Mouse (Mus musculus): ENCODE data around the gene Gng13. TPM values are rescaled to one million over a fixed set of nuclear protein-coding genes. Genes with fewer than 3 reads are reported as not detected.

Gng13 gene
- not detected in 2 replicates for polyA plus RNA-seq (2012)

GRCm38 (mm10) chr17:25716711-25717637, at the start of gene Gng13:
Gene Gng13 (plus strand): TSS chr17:25717171.
- H3K27me3 ChIP-seq (ENCODE audit: control insufficient read depth): peaks cover 32% of the 10 kb centered on the region

DNA sequence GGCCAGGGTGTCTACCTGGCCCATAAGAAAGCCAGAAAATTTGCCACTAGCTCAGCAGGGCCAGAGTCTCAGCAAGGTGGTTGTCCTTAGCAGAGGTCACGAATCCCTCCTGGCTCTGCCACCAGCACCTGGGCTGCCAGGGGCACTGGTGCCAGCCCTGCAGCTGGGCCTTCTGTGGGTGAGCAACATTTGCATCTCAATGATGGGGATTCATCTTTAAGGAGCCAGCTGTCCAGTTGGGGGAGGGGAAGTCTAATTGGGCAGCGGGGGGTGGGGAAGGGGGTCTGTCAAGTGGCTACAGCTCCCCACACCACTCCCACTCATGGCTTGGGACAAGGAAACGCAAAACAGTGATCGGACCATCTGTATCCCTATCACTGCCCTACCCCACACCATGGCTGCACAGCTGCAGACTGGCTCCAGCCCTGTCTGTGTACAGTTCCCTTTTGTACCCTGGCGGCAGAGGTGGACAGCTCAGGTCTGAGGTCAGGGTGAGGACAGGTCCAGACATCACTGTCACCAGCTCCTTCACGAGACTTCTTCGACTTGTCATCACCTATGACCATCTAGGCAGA, 48.4 kb upstream of the Gng13 start:
- Histone ChIP-seq H3K4me3 (replicated peaks) (no peak overlapping the region), H3K27me3 (ENCODE audit: control insufficient read depth) (no peaks in the 10 kb centered on the region), H3K9me3 (ENCODE audit: control insufficient read depth, low read length) (no peaks in the 10 kb centered on the region), H3K4me1 (ENCODE audit: control insufficient read depth) (no peaks in the 10 kb centered on the region), H3K36me3 (ENCODE audit: control insufficient read depth) (no peaks in the 10 kb centered on the region)
- TF ChIP-seq TAL1 (IDR thresholded peaks at IDR 0.05; ENCODE audit: low read length): no peak
- TF ChIP-seq GATA1 (IDR thresholded peaks at IDR 0.05; ENCODE audit: low read length): no peak

More at GRCm38 (mm10) chr17:25716711-25717637, at the start of gene Gng13:
- peaks cover 26% of the 10 kb centered on the region for H3K4me1 ChIP-seq (ENCODE audit: control insufficient read depth)
- TF ChIP-seq TAL1 (IDR thresholded peaks at IDR 0.05; ENCODE audit: low read length) (no peak), GATA1 (IDR thresholded peaks at IDR 0.05; ENCODE audit: low read length) (no peak)
- H3K4me3 ChIP-seq (replicated peaks): no peak within 1 kb of the TSS
- H3K9me3 ChIP-seq (ENCODE audit: control insufficient read depth, low read length): no peaks in the 10 kb centered on the region
- H3K36me3 ChIP-seq (ENCODE audit: control insufficient read depth): peaks cover 38% of the 10 kb centered on the region

- H3K9me3 ChIP-seq (ENCODE audit: control insufficient read depth, low read length): peaks cover 2% of the 10 kb centered on the region; the same call in 1 of the 2 replicates
- H3K27me3 ChIP-seq (ENCODE audit: control insufficient read depth): no peaks in the 10 kb centered on the region
- H3K4me1 ChIP-seq (ENCODE audit: control insufficient read depth): no peaks in the 10 kb centered on the region
- H3K36me3 ChIP-seq (ENCODE audit: control insufficient read depth): no peaks in the 10 kb centered on the region
- no peak overlapping the region for H3K4me3 ChIP-seq (replicated peaks)
- TF ChIP-seq TAL1 (IDR thresholded peaks at IDR 0.05; ENCODE audit: low read length) (no peak), GATA1 (IDR thresholded peaks at IDR 0.05; ENCODE audit: low read length) (no peak)
Measured at GRCm38 (mm10) chr17:25672982-25673381, 44.0 kb upstream of the Gng13 start.

GRCm38 (mm10) chr17:25677969-25678368, 39.0 kb upstream of the Gng13 start:
- Histone ChIP-seq H3K4me3 (replicated peaks) (no peak overlapping the region), H3K36me3 (ENCODE audit: control insufficient read depth) (no peaks in the 10 kb centered on the region), H3K27me3 (ENCODE audit: control insufficient read depth) (no peaks in the 10 kb centered on the region), H3K4me1 (ENCODE audit: control insufficient read depth) (no peaks in the 10 kb centered on the region), H3K9me3 (ENCODE audit: control insufficient read depth, low read length) (peaks cover 2% of the 10 kb centered on the region; the same call in 1 of the 2 replicates)
- TF ChIP-seq TAL1 (IDR thresholded peaks at IDR 0.05; ENCODE audit: low read length): no peak
- TF ChIP-seq GATA1 (IDR thresholded peaks at IDR 0.05; ENCODE audit: low read length): no peak

- H3K4me1 ChIP-seq (ENCODE audit: control insufficient read depth): no peaks in the 10 kb centered on the region
- no peak overlapping the region for H3K4me3 ChIP-seq (replicated peaks)
- H3K36me3 ChIP-seq (ENCODE audit: control insufficient read depth): no peaks in the 10 kb centered on the region
- TF ChIP-seq GATA1 (IDR thresholded peaks at IDR 0.05; ENCODE audit: low read length) (no peak), TAL1 (IDR thresholded peaks at IDR 0.05; ENCODE audit: low read length) (no peak)
- peaks cover 2% of the 10 kb centered on the region; the same call in 1 of the 2 replicates for H3K9me3 ChIP-seq (ENCODE audit: control insufficient read depth, low read length)
- no peaks in the 10 kb centered on the region for H3K27me3 ChIP-seq (ENCODE audit: control insufficient read depth)
Measured at GRCm38 (mm10) chr17:25679818-25680217, 37.2 kb upstream of the Gng13 start.

- Histone ChIP-seq H3K4me1 (ENCODE audit: control insufficient read depth) (no peaks in the 10 kb centered on the region), H3K4me3 (replicated peaks) (no peak overlapping the region), H3K27me3 (ENCODE audit: control insufficient read depth) (peaks cover 3% of the 10 kb centered on the region), H3K36me3 (ENCODE audit: control insufficient read depth) (no peaks in the 10 kb centered on the region), H3K9me3 (ENCODE audit: control insufficient read depth, low read length) (no peaks in the 10 kb centered on the region)
- TF ChIP-seq TAL1 (IDR thresholded peaks at IDR 0.05; ENCODE audit: low read length) (no peak), GATA1 (IDR thresholded peaks at IDR 0.05; ENCODE audit: low read length) (no peak)
Measured at GRCm38 (mm10) chr17:25681636-25682035, 35.3 kb upstream of the Gng13 start.

DNA sequence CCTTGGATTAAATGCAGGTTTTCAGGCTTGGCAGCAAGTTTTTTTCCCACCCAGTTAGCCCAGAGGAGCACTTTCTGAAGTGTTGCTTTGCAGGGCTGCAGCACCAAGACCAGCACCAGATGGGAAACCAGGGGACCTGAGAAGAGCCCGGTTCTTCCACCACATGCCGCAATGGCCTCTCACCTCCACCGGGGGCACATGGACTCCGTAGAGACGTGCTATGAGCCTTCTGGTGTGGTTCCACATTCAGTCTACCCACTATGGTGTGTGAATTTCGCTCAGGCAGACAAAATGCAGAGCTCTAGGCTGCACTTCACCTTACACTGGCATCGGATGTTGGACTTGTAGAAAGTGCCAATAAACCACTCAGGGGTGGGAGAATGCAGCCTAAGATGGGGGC, 30.6 kb upstream of the Gng13 start:
- H3K4me3 ChIP-seq (replicated peaks): no peak overlapping the region
- peaks cover 9% of the 10 kb centered on the region for H3K27me3 ChIP-seq (ENCODE audit: control insufficient read depth)
- H3K9me3 ChIP-seq (ENCODE audit: control insufficient read depth, low read length): no peaks in the 10 kb centered on the region
- no peak for TF ChIP-seq GATA1 (IDR thresholded peaks at IDR 0.05; ENCODE audit: low read length)
- no peaks in the 10 kb centered on the region for H3K4me1 ChIP-seq (ENCODE audit: control insufficient read depth)
- no peaks in the 10 kb centered on the region for H3K36me3 ChIP-seq (ENCODE audit: control insufficient read depth)

DNA sequence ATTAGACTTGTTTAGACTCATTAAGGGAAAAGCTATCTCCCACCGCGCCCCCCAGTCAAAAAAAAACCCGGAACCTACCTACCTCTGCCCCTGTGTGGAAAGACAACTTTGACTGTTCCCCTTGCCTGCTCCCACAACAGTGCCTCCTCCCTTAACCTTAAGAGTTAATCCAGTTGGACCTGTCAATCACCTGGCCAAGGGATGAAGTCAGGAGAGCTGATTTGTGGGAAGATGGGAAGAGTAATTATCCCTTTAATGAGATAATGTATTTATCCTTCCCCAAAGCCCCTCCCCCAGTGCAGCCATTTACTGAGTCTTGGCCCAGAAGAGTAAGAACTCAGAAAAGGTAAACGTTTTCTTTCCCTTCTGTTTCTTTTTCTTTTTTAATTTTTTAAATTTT, 28.0 kb upstream of the Gng13 start:
- no peaks in the 10 kb centered on the region for H3K4me1 ChIP-seq (ENCODE audit: control insufficient read depth)
- no peaks in the 10 kb centered on the region for H3K36me3 ChIP-seq (ENCODE audit: control insufficient read depth)
- H3K9me3 ChIP-seq (ENCODE audit: control insufficient read depth, low read length): no peaks in the 10 kb centered on the region
- no peak for TF ChIP-seq GATA1 (IDR thresholded peaks at IDR 0.05; ENCODE audit: low read length)
- no peak for TF ChIP-seq TAL1 (IDR thresholded peaks at IDR 0.05; ENCODE audit: low read length)
- H3K27me3 ChIP-seq (ENCODE audit: control insufficient read depth): peaks cover 9% of the 10 kb centered on the region
- H3K4me3 ChIP-seq (replicated peaks): no peak overlapping the region

DNA sequence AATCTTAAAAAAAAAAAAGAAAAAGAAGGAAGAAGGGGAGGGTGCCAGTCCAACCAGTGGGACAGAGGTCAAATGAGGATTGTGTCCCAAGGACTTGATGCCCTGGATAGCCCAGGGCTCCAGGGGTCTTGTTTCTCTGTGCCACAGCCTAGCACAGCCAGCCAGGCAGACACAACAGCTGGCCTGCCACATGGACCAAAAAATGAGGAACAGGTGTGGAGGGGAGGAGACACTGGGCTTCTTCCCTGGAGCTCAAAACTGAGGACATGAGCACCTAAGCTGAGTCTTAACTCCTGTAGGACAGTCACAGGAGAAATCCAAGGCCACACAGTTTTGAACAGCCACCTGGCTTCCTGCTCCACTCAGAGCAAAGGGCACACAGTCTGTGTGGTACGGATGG, 20.7 kb upstream of the Gng13 start:
- H3K36me3 ChIP-seq (ENCODE audit: control insufficient read depth): no peaks in the 10 kb centered on the region
- no peak overlapping the region for H3K4me3 ChIP-seq (replicated peaks)
- peaks cover 2% of the 10 kb centered on the region; the same call in 1 of the 2 replicates for H3K9me3 ChIP-seq (ENCODE audit: control insufficient read depth, low read length)
- no peaks in the 10 kb centered on the region for H3K27me3 ChIP-seq (ENCODE audit: control insufficient read depth)
- H3K4me1 ChIP-seq (ENCODE audit: control insufficient read depth): no peaks in the 10 kb centered on the region
- TF ChIP-seq GATA1 (IDR thresholded peaks at IDR 0.05; ENCODE audit: low read length) (no peak), TAL1 (IDR thresholded peaks at IDR 0.05; ENCODE audit: low read length) (no peak)
